Mouse (Mus musculus) embryonic facial prominence, embryonic 11.5 days (tissue): ENCODE measurements around the gene Olfr1410. TPM values are rescaled to one million over a fixed set of nuclear protein-coding genes. Genes with fewer than 3 reads are reported as not detected.

Experiments
- ATAC-seq: fragments of 200-750 bp; cut with Nextera tagmentation; replicated peaks from 2 replicates; pipeline ENCODE4 v1.8.0; 2017; ENCODE audit warnings: low read depth; ENCODE audit not compliant: insufficient number of reproducible peaks, low FRiP score, low TSS enrichment
- DNase-seq: peaks from one replicate; pipeline ENCODE4 v3.0.0-alpha.2; 2015; ENCODE audit warnings: low spot score
- H3K27ac ChIP-seq: fragments of 300-500 bp; sonication (generic); replicated peaks from 2 replicates; pipeline ENCODE4 v1.5.1; 2014; ENCODE audit warnings: mild to moderate bottlenecking, low read depth, low read length, control low read depth
- H3K27me3 ChIP-seq: fragments of 300-500 bp; sonication (generic); 2 replicates; pipeline ENCODE4 v1.6.1; 2014; ENCODE audit warnings: mild to moderate bottlenecking, low read length, moderate library complexity, mixed read lengths; ENCODE audit not compliant: control insufficient read depth, insufficient read depth
- H3K36me3 ChIP-seq: fragments of 300-500 bp; sonication (generic); replicated peaks from 2 replicates; pipeline ENCODE4 v1.6.1; 2014; ENCODE audit warnings: low read depth, mild to moderate bottlenecking, low read length, moderate library complexity, mixed read lengths; ENCODE audit not compliant: control insufficient read depth, insufficient read depth
- H3K4me1 ChIP-seq: fragments of 300-500 bp; sonication (generic); 2 replicates; pipeline ENCODE4 v1.6.1; 2014; ENCODE audit warnings: low read length, mixed read lengths; ENCODE audit not compliant: control insufficient read depth, insufficient read depth
- H3K4me2 ChIP-seq: fragments of 300-500 bp; sonication (generic); 2 replicates; pipeline ENCODE4 v1.6.1; 2014; ENCODE audit warnings: low read depth, mild to moderate bottlenecking, control low read depth, low read length, moderate library complexity
- H3K4me3 ChIP-seq: fragments of 300-500 bp; sonication (generic); 2 replicates; pipeline ENCODE4 v1.5.1; 2014; ENCODE audit warnings: low read depth, low read length, control low read depth
- H3K9ac ChIP-seq: fragments of 300-500 bp; sonication (generic); replicated peaks from 2 replicates; pipeline ENCODE4 v1.6.1; 2014; ENCODE audit warnings: mild to moderate bottlenecking, control low read depth, low read length
- H3K9me3 ChIP-seq: fragments of 300-500 bp; sonication (generic); replicated peaks from 2 replicates; pipeline ENCODE4 v1.6.1; 2016; ENCODE audit warnings: mild to moderate bottlenecking, low read length, inconsistent platforms, mixed read lengths; ENCODE audit not compliant: control insufficient read depth
- WGBS: fragments of 180-500 bp; shearing (Covaris S2); extraction: QIAGEN DNeasy Blood & Tissue Kit; methylation state at CpG from one replicate; pipeline ENCODE4 v1.1.7; 2014; 5-methylcytosine and 5-hydroxymethylcytosine counted together
- polyA plus RNA-seq: library from polyadenylated mRNA; unstranded; fragments of >200 nt; fragmentation: Nextera tagmentation; extraction: Ambion mirVana; gene quantifications from 2 replicates; pipeline ENCODE4 v1.2.1, GENCODE M21; 2014

Gene Olfr1410
- polyA plus RNA-seq = not detected in 2 replicates

DNA sequence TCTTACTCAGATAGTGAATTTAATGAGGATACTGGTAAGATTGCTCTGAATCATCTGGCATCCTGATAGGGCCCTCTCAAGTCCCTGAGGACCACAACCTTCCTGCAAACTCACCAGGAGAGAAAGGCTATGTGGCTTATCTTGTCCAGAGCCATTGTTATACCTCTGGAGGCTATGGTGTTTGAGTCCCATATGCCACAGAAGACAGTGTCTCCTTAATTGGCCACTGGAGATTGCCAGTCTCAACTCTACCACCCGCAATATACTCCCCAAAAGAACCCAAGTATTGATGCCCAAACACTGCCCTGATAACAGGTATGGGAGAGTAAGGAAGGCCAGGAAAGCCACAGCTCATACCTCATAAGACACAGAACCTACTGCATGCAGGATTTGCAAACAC lies at the start of gene Olfr1410:
TSS of gene Olfr1410 (plus strand) at position 301 of the 400 bp plus-strand sequence.
- ATAC-seq (no peak), DNase-seq (no peak)
- no peak within 1 kb of the TSS for H3K27ac ChIP-seq
- H3K9ac ChIP-seq = no peak within 1 kb of the TSS
- no peak within 1 kb of the TSS for H3K4me3 ChIP-seq
- 86% methylated on average over 1 of the region's 1 CpGs for WGBS
- H3K4me2 ChIP-seq = no peak within 1 kb of the TSS
- no peaks in the 10 kb centered on the region for H3K36me3 ChIP-seq
- H3K9me3 ChIP-seq = no peaks in the 10 kb centered on the region
- no peaks in the 10 kb centered on the region for H3K4me1 ChIP-seq
- no peaks in the 10 kb centered on the region for H3K27me3 ChIP-seq

DNA sequence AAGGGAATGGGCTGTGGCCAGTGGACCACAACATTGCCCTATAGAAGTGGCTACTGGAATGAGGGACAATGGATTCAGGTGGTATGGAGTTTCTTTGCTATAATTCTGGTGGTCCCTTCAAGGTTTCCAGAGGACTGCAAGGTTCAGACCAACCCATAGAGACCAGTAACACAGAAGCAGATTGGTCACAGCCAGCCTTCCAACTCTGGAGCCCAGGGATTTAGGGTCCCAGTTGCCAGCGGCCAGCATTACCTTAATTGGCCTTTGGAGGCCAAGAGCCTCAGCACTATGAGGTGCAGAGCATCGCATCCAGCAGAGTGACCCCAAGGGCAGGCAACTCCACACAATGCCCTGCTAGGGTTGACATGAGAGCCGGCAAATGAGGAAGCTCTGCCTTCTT lies 34.6 kb upstream of the Olfr1410 start, which contains the start of gene Olfr1413:
TSS of gene Olfr1413 (plus strand) at position 301 of the 400 bp plus-strand sequence.
- no peak within 1 kb of the TSS for H3K4me3 ChIP-seq
- WGBS = 73% methylated on average over 3 of the region's 3 CpGs
- H3K36me3 ChIP-seq = no peaks in the 10 kb centered on the region
- no peak within 1 kb of the TSS for H3K27ac ChIP-seq
- no peak within 1 kb of the TSS for H3K4me2 ChIP-seq
- DNase-seq (no peak), ATAC-seq (no peak)
- no peaks in the 10 kb centered on the region for H3K9me3 ChIP-seq
- no peaks in the 10 kb centered on the region for H3K27me3 ChIP-seq
- H3K4me1 ChIP-seq = no peaks in the 10 kb centered on the region
- H3K9ac ChIP-seq = no peak within 1 kb of the TSS

DNA sequence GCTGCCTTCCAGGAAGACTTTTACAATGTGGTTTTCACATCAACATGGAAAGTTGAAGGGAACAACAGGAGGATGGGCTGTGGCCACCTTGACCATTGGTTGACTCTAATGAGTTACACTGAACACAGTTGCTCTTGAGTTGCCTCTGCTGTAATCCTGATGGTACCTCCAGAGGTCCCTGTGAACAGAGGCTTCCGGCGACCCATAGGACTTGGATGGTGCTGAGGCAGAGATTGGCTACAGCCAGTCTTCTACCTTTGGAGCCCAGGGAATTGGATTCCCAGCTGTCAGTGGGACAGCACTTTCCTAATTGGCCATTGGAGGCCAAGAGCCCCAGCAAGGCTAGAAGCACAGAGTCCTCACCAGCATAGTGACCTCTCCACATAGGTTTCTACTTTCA lies 20.1 kb upstream of the Olfr1410 start, which contains the start of gene Olfr1412:
TSS of gene Olfr1412 (plus strand) at position 301 of the 400 bp plus-strand sequence.
- ATAC-seq (no peak), DNase-seq (no peak)
- Histone ChIP-seq H3K4me1 (no peaks in the 10 kb centered on the region), H3K9me3 (no peaks in the 10 kb centered on the region), H3K27ac (no peak within 1 kb of the TSS), H3K4me3 (no peak within 1 kb of the TSS), H3K36me3 (no peaks in the 10 kb centered on the region), H3K27me3 (no peaks in the 10 kb centered on the region; the same call in 1 of the 2 replicates), H3K9ac (no peak within 1 kb of the TSS), H3K4me2 (no peak within 1 kb of the TSS)
- 85% methylated on average over 2 of the region's 2 CpGs for WGBS

DNA sequence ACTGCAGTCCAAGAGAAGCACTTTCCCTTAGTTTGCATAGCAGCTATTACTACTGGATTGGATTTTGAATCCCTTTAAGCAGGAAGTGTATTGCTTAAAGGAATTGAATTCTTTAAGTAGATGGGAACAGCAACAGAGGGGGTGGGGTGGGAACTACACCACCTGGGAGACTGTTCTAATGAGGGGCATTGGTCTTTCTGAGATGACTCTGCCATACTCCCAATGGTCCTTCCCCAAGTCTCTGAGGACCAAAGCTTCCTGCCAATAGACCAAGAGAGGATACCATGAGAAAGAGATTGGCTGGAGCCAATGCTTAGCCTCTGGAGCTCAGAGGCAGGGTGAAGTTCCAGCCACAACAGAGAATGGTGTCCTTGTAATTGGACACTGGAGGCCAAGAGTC lies 11.5 kb upstream of the Olfr1410 start, which contains the start of gene Olfr1411:
TSS of gene Olfr1411 (plus strand) at position 301 of the 400 bp plus-strand sequence.
- Histone ChIP-seq H3K4me1 (no peaks in the 10 kb centered on the region), H3K36me3 (no peaks in the 10 kb centered on the region), H3K27ac (no peak within 1 kb of the TSS), H3K4me3 (no peak within 1 kb of the TSS), H3K4me2 (no peak within 1 kb of the TSS), H3K9me3 (no peaks in the 10 kb centered on the region), H3K27me3 (no peaks in the 10 kb centered on the region), H3K9ac (no peak within 1 kb of the TSS)
- DNase-seq (no peak), ATAC-seq (no peak)

DNA sequence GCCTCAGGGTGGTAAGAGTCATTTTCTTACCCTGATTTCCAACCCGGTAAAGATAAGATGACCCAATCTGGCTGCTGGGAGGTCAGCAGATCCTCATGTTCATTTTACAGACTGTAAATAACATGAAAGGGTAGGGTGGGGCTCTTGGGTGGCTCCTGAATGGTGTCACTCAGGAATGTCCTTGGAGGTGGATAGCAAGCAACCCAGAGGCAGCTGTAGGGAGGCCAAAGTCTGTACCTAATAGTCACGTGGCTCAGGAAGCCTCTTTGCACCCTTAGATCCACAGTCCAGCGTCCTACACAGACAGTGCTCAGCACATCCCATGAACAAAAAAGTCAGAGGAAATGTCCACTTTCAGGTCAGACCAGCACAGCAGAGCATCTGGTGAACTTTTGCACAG lies 9.6 kb upstream of the Olfr1410 start:
- H3K36me3 ChIP-seq = no peaks in the 10 kb centered on the region
- no peak overlapping the region for H3K4me3 ChIP-seq
- 84% methylated on average over 3 of the region's 3 CpGs for WGBS
- no peaks in the 10 kb centered on the region for H3K4me1 ChIP-seq
- H3K27me3 ChIP-seq = no peaks in the 10 kb centered on the region
- no peak overlapping the region for H3K27ac ChIP-seq
- H3K4me2 ChIP-seq = no peak overlapping the region
- no peak overlapping the region for H3K9ac ChIP-seq
- DNase-seq = no peak
- no peaks in the 10 kb centered on the region for H3K9me3 ChIP-seq
- no peak for ATAC-seq

DNA sequence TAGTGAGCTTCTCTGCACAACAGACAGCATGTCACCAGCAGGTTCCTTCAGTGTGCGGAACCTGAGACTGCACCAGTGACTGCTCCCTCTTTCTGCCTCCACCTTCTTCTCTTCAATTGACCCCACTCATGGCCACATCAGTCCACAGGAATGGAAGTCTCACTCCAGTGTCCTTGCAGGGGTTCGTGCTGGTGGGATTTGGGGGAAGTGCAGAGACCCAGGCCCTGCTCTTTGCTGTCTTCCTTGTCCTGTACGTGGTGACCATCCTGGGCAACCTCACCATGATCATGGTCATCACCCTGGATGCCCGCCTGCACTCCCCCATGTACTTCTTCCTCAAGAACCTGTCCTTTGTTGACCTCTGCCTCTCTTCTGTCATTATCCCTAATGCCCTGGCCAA lies 2.1 kb downstream of the Olfr1410 start:
- Histone ChIP-seq H3K4me1 (no peaks in the 10 kb centered on the region), H3K27ac (no peak overlapping the region), H3K9ac (no peak overlapping the region), H3K4me3 (no peak overlapping the region), H3K4me2 (no peak overlapping the region), H3K9me3 (no peaks in the 10 kb centered on the region), H3K36me3 (no peaks in the 10 kb centered on the region), H3K27me3 (no peaks in the 10 kb centered on the region)
- DNase-seq = no peak
- WGBS = 74% methylated on average over 4 of the region's 4 CpGs
- ATAC-seq = no peak

DNA sequence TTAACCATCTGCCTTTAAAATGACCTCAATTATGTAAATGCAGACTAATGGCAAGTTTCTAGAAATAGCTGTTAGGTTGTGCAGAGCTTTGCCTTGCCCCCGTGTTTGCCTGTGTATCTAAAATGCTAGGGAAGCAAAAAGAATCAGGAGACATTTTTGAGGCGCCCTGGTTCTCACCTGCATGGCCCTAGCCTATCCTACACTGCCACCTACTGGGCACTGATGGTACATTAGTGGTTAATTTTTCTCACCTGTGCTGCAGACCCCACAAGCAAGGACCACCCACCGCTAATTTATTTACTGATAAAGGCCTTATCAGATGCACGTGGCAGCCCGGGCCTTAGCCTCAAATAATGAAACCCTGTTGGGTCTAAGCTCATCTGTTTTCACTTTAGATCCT lies 5.4 kb downstream of the Olfr1410 start:
- no peak overlapping the region for H3K9ac ChIP-seq
- no peaks in the 10 kb centered on the region for H3K4me1 ChIP-seq
- no peaks in the 10 kb centered on the region for H3K9me3 ChIP-seq
- 7% methylated on average over 5 of the region's 5 CpGs for WGBS
- no peaks in the 10 kb centered on the region for H3K36me3 ChIP-seq
- H3K4me3 ChIP-seq = no peak overlapping the region
- DNase-seq = peak; percentile 77
- ATAC-seq = no peak
- H3K4me2 ChIP-seq = no peak overlapping the region
- no peaks in the 10 kb centered on the region for H3K27me3 ChIP-seq
- no peak overlapping the region for H3K27ac ChIP-seq

DNA sequence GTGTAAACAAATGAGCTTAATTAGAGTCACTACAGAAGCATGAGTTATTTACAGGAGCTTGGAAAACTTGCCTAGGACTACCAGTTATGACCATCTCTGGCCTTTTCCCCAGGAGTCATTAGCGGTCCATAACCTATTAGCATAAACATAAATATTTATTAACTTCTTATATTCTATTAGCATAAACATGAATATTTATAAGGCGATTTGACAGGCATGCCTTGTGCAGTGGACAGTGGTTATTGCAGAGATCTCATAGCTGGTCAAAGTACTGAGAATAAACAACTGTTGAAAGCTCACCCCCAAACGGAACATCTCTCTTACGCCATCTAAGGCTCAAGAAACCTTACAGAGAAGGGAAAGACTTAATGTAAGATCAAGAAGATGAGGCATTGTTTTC lies 7.6 kb downstream of the Olfr1410 start:
- DNase-seq (no peak), ATAC-seq (no peak)
- H3K9me3 ChIP-seq = no peaks in the 10 kb centered on the region
- H3K4me1 ChIP-seq = no peaks in the 10 kb centered on the region
- no peaks in the 10 kb centered on the region for H3K27me3 ChIP-seq
- H3K4me2 ChIP-seq = no peak overlapping the region
- 43% methylated on average over 4 of the region's 4 CpGs for WGBS
- H3K27ac ChIP-seq = no peak overlapping the region
- H3K4me3 ChIP-seq = no peak overlapping the region
- H3K36me3 ChIP-seq = no peaks in the 10 kb centered on the region
- no peak overlapping the region for H3K9ac ChIP-seq
